Comparison of ENCODE assay signal across 26 mouse cellular contexts in the genomic region with DNA sequence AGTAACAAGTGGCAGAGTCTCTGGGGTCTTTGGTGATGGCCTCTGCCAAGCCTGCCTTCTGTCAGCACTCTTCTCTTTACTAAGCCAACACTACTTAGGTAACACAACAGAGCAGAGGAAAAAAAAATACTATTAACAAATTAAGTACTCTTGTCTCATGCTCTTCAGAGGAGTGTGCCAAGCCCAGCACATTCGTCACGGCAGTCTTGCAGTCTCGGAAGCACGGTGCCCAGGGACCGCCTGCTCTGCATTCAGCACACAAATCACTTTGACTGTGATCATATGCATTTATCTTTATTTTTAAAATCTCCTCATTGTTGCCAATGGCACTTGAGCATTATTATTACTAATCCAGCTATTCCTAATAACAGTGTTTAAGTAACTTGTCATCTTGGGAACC.
DNase-seq lines count a peak whose midpoint lies in the region; ATAC-seq and TF ChIP-seq lines count a peak whose summit lies in the region.
"Had no signal": no experiment of that assay in that cellular context is flagged by ENCODE, and none has a peak within 500 bp of the region (broad histone marks: within the 10 kb centered on the region; RNA-seq: fewer than 3 reads in every experiment).

No protein-coding gene starts in this region.

- peak overlapping the region; percentile 39 for H3K27ac ChIP-seq in layer of hippocampus, adult 2 months
- no peak overlapping the region for H3K27ac ChIP-seq in lung, postnatal 0 days (ENCODE audit: low read length)
- H3K27ac ChIP-seq: embryonic facial prominence, embryonic 15.5 days; intestine, embryonic 15.5 days; liver, embryonic 15.5 days; macrophage; neural tube, embryonic 12.5 days; stomach, embryonic 15.5 days had no signal

- no peak for TF ChIP-seq EP300 in lung, postnatal 0 days (IDR thresholded peaks at IDR 0.05)

- TF ChIP-seq CTCF in layer of hippocampus, adult 2 months (conservative IDR thresholded peaks at IDR 0.05), result no peak
- TF ChIP-seq CTCF in lung, postnatal 0 days (IDR thresholded peaks at IDR 0.05), result no peak

- peak; percentile 25; the same call in 1 of the 2 replicates for ATAC-seq in lung, postnatal 0 days
- ATAC-seq: activated CD4-positive, CD25-positive, alpha-beta regulatory T cell, adult 4 months; forebrain, embryonic 16.5 days; intestine, embryonic 15.5 days had no signal

- H3K4me3 ChIP-seq in layer of hippocampus, adult 2 months, result no peak overlapping the region
- no peak overlapping the region for H3K4me3 ChIP-seq in lung, postnatal 0 days (ENCODE audit: low read depth, low read length)
- H3K4me3 ChIP-seq: embryonic facial prominence, embryonic 15.5 days; intestine, embryonic 15.5 days; left cerebral cortex, adult 2 months; liver, embryonic 15.5 days; neural tube, embryonic 12.5 days; stomach, embryonic 15.5 days had no signal

- DNase-seq in layer of hippocampus, adult 2 months (ENCODE audit: low spot score in 2 of 2), result no peak
- DNase-seq in layer of hippocampus, adult 11-12 months (ENCODE audit: low spot score), result no peak
- peak; percentile 63 to 72 for DNase-seq in right cerebral cortex, postnatal 10 days (ENCODE audit: low spot score in 2 of 2)
- no peak for DNase-seq in right cerebral cortex, adult 18-20 months
- DNase-seq in lung, postnatal 0 days (ENCODE audit: low spot score), result peak; percentile 75
- DNase-seq in embryo, embryonic 10.5 days (ENCODE audit: low spot score), result no peak
- no peak for DNase-seq in adrenal gland, adult (ENCODE audit: inconsistent age in 2 of 2, low spot score in 1 of 2)
- DNase-seq: adrenal gland, postnatal 10 days; cerebellum, adult 2 months; gastrocnemius, postnatal 10 days; heart, adult 11 months; kidney, postnatal 36 days; layer of hippocampus, adult 9-11 months; liver; thymus, postnatal 25 days had no signal

- WGBS in lung, postnatal 0 days, result 50% methylated on average over 5 of the region's 5 CpGs

- H3K9ac ChIP-seq in lung, postnatal 0 days (replicated peaks; ENCODE audit: low read depth), result no peak overlapping the region
- H3K9ac ChIP-seq: embryonic facial prominence, embryonic 15.5 days; intestine, embryonic 15.5 days; liver, embryonic 15.5 days; neural tube, embryonic 12.5 days; stomach, embryonic 15.5 days had no signal

- no peaks in the 10 kb centered on the region for H3K36me3 ChIP-seq in lung, postnatal 0 days (ENCODE audit: insufficient read depth, low read length)
- H3K36me3 ChIP-seq: embryonic facial prominence, embryonic 15.5 days; intestine, embryonic 15.5 days; liver, embryonic 15.5 days; neural tube, embryonic 12.5 days; stomach, embryonic 15.5 days had no signal

- H3K27me3 ChIP-seq in lung, postnatal 0 days (replicated peaks; ENCODE audit: insufficient read depth, low read length), result no peaks in the 10 kb centered on the region
- H3K27me3 ChIP-seq: intestine, embryonic 15.5 days; liver, embryonic 15.5 days; neural tube, embryonic 12.5 days; stomach, embryonic 15.5 days had no signal

- peaks cover 16% of the 10 kb centered on the region for H3K4me1 ChIP-seq in lung, postnatal 0 days (ENCODE audit: insufficient read depth, low read depth, low read length)
- H3K4me1 ChIP-seq: liver, embryonic 15.5 days had no signal

- H3K9me3 ChIP-seq in lung, postnatal 0 days (ENCODE audit: low read length), result no peaks in the 10 kb centered on the region
- H3K9me3 ChIP-seq: embryonic facial prominence, embryonic 15.5 days; intestine, embryonic 15.5 days; liver, embryonic 15.5 days; neural tube, embryonic 12.5 days; stomach, embryonic 15.5 days had no signal

- no peak overlapping the region for H3K4me2 ChIP-seq in lung, postnatal 0 days (replicated peaks; ENCODE audit: low read depth, low read length)
- H3K4me2 ChIP-seq: embryonic facial prominence, embryonic 15.5 days; heart, embryonic 11.5 days; intestine, embryonic 15.5 days; liver, embryonic 15.5 days; midbrain, embryonic 11.5 days; neural tube, embryonic 12.5 days; stomach, embryonic 15.5 days had no signal

Comparison
In these comparisons a context has a peak if more than half of its experiments do, and no peak if none do; other contexts are left out.
1. DNase-seq: peak in right cerebral cortex, postnatal 10 days (2 of 2) and lung, postnatal 0 days (single experiment); none in layer of hippocampus, adult 2 months (0 of 2), layer of hippocampus, adult 11-12 months (single experiment), right cerebral cortex, adult 18-20 months (single experiment), embryo, embryonic 10.5 days (single experiment) and adrenal gland, adult (0 of 2).